Mouse (Mus musculus): ENCODE data around the gene Skint10. TPM values are rescaled to one million over a fixed set of nuclear protein-coding genes. Genes with fewer than 3 reads are reported as not detected.

Gene Skint10
- not detected in 2 replicates for polyA plus RNA-seq (2014; fragmentation: Nextera tagmentation; extraction: Ambion mirVana)

DNA sequence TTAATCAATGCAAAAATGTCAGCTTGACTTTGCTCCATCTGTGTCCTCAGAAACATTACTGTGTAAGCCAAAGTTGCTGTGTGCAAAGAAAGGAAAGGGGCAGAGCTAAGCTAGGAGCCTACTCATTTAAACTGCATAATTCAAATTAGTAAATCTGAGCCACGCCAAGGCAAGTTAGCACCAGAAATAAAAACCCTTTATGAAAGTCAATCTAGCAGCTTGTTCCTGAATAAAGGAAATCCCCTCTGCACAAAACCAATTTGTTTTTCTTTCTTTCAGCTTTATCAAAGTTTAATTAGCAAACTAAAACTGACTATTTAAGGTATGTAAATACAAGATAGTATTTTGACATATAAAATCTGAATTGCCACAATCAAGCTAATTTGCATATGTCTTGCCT lies at the start of gene Skint10:
TSS of gene Skint10 (minus strand) at position 101 of the 400 bp plus-strand sequence.
- Histone ChIP-seq H3K4me2 (ENCODE audit: low read depth, low read length) (no peak within 1 kb of the TSS), H3K27ac (replicated peaks; ENCODE audit: low read depth, low read length) (no peak within 1 kb of the TSS), H3K4me1 (ENCODE audit: control insufficient read depth, insufficient read depth, low read length) (no peaks in the 10 kb centered on the region), H3K4me3 (ENCODE audit: low read depth, low read length) (no peak within 1 kb of the TSS), H3K9me3 (replicated peaks; ENCODE audit: control insufficient read depth, low read length) (no peaks in the 10 kb centered on the region), H3K36me3 (replicated peaks; ENCODE audit: control insufficient read depth, insufficient read depth, low read depth, low read length) (no peaks in the 10 kb centered on the region), H3K9ac (replicated peaks; ENCODE audit: low read length) (no peak within 1 kb of the TSS), H3K27me3 (ENCODE audit: control insufficient read depth, insufficient read depth, low read length) (no peaks in the 10 kb centered on the region)
- WGBS = 75% methylated on average over 1 of the region's 1 CpGs
- no peak for DNase-seq (ENCODE audit: low spot score)
- no peak for ATAC-seq (replicated peaks; ENCODE audit: insufficient number of reproducible peaks, low FRiP score, low TSS enrichment, low read depth)

DNA sequence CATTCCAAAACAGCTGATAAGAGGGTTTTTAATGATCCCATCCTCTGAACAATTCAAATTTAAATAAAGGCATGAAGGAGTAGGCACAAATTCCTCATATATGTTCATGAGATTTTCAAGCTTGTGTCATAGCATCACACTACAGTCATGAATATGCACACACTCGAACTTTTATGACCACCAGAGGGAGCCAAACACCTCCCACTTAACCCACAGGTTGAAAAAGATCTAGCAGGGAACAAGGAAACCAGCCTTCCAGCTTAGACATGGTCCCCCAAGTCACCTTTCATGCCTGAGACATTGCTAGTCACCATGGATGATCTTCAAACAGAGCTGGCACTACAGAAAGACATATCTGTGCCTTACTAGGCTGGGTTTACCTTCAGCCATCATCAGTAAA lies 16.0 kb upstream of the Skint10 start:
- no peak overlapping the region for H3K4me3 ChIP-seq (ENCODE audit: low read depth, low read length)
- H3K27me3 ChIP-seq (ENCODE audit: control insufficient read depth, insufficient read depth, low read length) = no peaks in the 10 kb centered on the region
- no peak overlapping the region for H3K9ac ChIP-seq (replicated peaks; ENCODE audit: low read length)
- no peak overlapping the region for H3K4me2 ChIP-seq (ENCODE audit: low read depth, low read length)
- ATAC-seq (replicated peaks; ENCODE audit: insufficient number of reproducible peaks, low FRiP score, low TSS enrichment, low read depth) = no peak
- H3K9me3 ChIP-seq (replicated peaks; ENCODE audit: control insufficient read depth, low read length) = no peaks in the 10 kb centered on the region; the same call in 1 of the 2 replicates
- no peak overlapping the region for H3K27ac ChIP-seq (replicated peaks; ENCODE audit: low read depth, low read length)
- WGBS = 4% methylated on average over 1 of the region's 1 CpGs
- no peaks in the 10 kb centered on the region for H3K4me1 ChIP-seq (ENCODE audit: control insufficient read depth, insufficient read depth, low read length)
- H3K36me3 ChIP-seq (replicated peaks; ENCODE audit: control insufficient read depth, insufficient read depth, low read depth, low read length) = no peaks in the 10 kb centered on the region
- DNase-seq (ENCODE audit: low spot score) = no peak

Other genes with a start within 250 kb of the Skint10 start
- gene Skint2, start 217.7 kb downstream of the Skint10 start, polyA plus RNA-seq (2014; fragmentation: Nextera tagmentation; extraction: Ambion mirVana) = not detected in 2 replicates